8 mouse cellular contexts compared by ENCODE assay signal in the genomic region with DNA sequence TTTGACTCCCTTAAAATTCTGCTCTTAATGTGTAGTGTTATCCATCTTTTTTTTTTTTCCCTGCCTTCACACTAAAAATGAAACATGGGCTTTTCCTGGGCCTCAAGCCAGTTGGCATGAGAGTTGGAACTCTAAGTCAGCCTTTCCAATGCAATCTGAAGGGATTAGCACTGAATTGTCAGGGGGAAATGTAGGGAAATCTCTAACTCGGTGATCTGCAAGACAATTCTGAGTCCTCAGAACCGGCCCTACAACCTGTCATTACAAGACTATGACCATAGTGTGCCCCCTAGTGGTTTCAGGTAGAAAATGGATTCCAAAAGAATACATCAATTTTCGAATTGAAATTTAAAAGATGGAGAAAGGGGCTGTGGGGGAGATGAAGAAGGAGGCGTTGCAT.
A peak's percentile ranks its signal among the peaks of the same experiment; 100 is the strongest.
DNase-seq lines count a peak whose midpoint lies in the region; ATAC-seq lines count a peak whose summit lies in the region.

No protein-coding gene starts in this region.

- DNase-seq in frontal cortex, postnatal 36 days (ENCODE audit: low spot score in 2 of 2): peak; percentile 18 to 58
- DNase-seq in frontal cortex, postnatal 14 days (ENCODE audit: low spot score in 2 of 2): no peak
- peak; percentile 26 for DNase-seq in lung, postnatal 10 days
- no peak for DNase-seq in lung, postnatal 14 days
- peak; percentile 14 for DNase-seq in cerebellum, adult 9-10 months
- peak; percentile 67 to 74 for DNase-seq in kidney, postnatal 4 days
- no peak for DNase-seq in natural killer cell, adult 2 months (ENCODE audit: low spot score in 2 of 2)

- no peak for ATAC-seq in megakaryocyte, adult 5-6 weeks (ENCODE audit: poor library complexity, severe bottlenecking)

Comparison
In these comparisons a context has a peak if more than half of its experiments do, and no peak if none do; other contexts are left out.
1. DNase-seq: peak in frontal cortex, postnatal 36 days (2 of 2), lung, postnatal 10 days (single experiment), cerebellum, adult 9-10 months (single experiment) and kidney, postnatal 4 days (2 of 2); none in frontal cortex, postnatal 14 days (0 of 2), lung, postnatal 14 days (single experiment) and natural killer cell, adult 2 months (0 of 2).